Mouse (Mus musculus) cerebellum, adult 9-11 months (tissue): ENCODE results near the gene Btbd3.
A peak's percentile ranks its signal among the peaks of the same experiment; 100 is the strongest.

Experiments
- DNase-seq: peaks from one replicate; pipeline ENCODE4 v3.0.0; 2022

The Btbd3 gene

DNA sequence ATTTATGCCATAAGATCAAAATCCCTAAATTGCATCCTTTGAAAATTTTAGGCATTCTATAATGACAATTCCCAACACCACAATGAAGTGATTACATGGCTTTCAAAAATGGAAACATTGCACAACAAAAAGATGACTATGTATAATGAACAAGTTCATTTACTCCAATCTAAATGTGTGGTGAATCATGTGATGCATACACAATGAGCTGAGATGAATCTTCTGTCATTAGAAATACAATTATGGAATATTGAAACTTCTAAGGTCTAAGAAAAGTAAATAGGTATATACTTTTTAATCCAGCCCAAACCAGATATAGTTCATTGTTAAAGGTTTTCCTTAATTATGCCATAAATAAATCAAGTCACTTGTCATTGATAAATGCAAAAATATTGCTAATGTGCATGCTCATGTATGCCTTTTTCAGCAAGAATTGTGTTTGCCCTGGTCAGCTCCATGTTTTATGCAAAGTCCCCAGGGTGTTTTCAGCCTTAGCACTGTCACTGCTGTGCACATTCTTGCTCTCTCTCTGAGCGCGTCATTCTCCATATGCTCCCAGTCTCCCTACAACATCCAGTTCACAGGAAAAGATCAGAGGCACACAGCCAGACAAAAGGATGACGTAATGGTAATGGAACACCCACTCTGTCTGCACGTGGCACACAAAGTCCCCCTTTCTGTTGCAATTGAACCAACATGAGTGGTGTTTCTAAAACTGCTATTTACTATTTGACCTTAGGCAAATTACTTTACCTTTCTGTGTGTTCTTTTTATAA lies 149.6 kb downstream of the Btbd3 start:
- DNase-seq: peak; percentile 55

DNA sequence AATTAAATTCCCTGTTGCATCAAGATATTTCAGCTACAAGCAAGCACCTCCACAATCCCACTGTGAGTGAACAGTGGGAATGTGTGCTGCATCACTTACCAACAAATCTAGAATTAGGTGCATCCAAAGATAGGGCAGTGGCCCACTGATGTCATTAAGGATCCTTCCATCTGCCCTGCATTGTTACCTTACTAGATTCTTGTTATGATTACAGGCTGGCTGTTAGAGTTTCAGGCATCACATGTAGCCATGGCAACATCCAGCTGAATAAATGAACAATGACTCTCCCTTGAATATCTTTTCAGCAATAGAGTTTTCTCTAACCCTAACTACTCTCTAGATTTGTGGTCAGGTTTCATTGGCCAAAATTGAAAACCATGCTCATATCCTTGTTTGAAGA lies 150.3 kb downstream of the Btbd3 start:
- DNase-seq: no peak

DNA sequence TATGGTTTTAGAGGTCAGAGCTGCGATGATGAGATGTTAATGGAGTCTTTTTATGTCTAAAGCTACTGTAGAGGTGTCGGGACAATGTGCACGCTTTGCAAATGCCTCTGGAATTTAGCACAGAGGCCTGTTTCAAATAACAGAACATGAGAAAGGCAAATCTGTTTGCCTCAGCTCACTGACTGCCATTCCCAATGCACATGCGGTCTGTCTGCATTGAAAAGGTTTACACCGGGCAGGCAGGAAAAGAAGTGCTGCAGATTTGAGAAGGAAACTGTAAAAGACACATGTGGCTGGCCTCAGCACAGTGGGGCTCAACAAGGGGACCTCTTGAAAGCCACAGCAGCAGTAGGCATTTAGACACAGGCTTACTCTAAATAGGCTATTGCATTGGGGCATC lies 156.2 kb downstream of the Btbd3 start:
- no peak for DNase-seq

DNA sequence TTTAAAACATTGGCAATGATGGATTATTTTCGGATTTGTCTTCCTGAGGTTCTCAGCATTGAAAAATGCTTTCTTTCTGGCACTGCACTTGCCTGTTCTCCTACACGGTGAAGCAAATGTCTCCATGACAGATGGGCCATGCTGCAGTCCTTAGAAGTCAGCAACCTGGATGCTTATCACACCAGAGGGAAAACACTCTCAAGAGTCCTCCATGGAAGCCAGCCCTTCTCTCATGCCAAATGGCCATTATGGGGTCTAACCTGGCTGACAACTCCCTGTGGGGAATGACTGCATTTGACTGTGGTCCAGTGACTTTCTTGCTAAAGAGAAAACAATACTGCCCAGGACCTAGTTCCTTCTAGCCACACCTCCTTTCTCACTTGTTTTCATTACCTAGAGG lies 166.0 kb downstream of the Btbd3 start:
- DNase-seq: peak; percentile 77

DNA sequence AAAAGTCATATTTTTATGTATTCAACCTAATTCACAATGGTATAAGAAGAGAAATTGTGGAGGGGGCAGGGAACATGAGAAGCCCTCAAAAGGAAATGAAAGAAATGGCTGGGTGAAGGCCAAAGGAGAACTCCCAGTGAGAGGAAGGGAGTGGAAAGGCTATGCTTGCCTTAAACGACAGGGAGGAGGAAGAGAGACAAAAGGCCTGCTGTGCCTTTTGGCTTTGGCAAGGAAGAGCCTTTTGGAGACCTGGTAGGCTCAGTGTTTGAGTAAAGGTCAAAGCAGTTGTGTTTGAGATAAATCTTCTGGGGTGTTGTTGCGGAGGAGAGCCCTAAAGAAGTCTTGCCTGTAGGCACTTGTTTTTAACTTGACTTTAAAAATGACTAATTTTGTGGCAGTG lies 175.6 kb downstream of the Btbd3 start:
- peak; percentile 14 for DNase-seq

DNA sequence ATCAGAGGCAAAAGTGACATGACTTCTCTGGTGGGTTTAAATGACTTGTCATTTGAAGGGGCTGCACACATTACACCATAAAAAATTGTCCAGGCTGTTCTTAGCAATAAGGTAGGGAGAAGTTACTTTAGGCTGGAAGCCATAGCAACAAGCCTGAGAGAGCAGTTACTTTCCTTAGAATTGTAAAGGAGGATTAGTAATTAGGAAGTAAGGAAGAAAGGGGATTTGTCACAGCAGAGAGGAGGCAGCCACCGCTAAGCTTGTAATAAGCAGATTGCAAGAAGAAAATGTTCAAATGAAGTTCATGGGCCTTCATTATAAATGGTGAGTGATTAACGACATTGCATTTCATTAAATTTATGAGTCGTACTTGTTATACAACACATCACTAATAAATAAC lies 190.1 kb downstream of the Btbd3 start:
- DNase-seq: no peak

DNA sequence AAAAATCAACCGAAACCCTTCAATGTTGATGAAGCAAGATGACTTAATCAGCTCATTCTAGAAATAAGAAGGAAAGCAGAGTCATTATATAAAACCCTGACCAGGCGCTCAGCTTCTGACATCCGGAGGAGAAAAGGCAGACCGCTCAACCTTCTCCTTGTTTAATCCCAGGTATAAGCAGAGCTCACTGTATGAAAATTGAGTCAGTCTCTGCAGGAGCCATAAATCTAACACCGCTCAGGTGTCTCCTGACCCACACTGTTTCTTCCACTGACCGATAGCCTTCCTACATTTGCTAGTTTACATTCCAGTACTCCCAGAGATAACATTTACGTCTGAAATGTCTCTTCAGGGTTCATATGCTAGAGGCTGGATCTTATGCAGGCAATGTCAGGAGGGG lies 190.6 kb downstream of the Btbd3 start:
- DNase-seq: no peak

DNA sequence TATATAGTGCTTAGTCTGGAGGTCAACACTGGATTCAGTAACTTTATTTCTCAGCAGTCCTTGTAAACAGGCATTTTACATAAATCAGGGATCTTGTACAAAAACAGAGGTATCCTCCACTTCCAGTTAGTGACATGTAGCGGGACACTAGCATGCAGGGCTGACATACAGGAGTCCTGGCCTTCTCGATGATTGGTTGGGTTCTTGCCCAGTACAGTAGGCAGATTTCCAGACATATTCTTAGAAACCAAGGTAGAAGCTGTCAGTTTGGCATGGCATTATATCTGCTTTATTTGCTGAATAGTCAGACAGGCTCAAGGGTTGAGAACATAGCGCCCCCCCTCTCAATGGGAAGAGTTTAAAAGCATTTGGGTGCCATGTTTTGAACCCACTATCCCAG lies 191.3 kb downstream of the Btbd3 start:
- peak; percentile 75 for DNase-seq

DNA sequence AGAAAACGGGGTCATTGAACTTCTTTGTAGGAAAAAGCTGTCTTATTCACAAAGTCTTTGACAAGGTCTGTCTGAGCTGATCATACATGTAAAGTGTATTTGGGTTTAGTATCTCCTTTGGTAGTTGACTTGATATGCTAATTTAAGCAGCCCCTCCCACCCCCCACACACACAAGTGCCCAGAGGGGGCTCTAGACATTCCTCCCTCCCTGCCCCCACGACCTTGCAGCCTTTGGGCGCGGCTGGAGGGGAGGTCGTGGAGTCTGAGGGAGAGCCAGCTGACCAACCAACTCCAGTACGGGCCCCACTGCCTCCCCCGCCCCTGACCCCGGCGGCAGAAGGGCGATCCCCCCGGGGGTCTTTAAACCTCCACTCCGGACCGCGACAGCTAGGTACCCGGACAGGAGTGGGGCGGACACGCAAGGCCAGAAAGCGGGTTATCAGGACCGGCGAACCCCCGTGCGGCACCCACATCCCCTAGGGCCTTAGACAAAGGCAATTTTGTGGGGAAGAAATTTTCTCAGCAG lies 211.7 kb downstream of the Btbd3 start:
- DNase-seq: no peak

DNA sequence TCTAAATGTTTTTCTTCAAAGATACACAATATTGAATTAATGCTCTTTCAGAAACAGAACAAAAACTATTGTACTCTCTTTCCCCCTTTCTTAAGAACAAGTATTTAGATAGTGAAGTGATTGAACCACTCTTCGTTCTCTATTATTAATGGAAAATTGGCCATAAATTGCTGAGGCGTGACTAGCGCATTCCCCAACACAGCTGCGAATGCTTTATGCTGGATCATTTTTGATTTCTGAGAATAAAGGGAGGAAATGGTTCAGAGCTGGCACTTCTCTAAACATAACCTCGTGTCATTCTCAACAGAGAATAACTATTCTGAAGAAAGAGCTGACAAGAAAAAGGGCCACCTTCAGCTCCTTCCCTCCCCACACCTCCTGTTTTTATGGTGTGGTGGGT lies 217.0 kb downstream of the Btbd3 start:
- DNase-seq: no peak

DNA sequence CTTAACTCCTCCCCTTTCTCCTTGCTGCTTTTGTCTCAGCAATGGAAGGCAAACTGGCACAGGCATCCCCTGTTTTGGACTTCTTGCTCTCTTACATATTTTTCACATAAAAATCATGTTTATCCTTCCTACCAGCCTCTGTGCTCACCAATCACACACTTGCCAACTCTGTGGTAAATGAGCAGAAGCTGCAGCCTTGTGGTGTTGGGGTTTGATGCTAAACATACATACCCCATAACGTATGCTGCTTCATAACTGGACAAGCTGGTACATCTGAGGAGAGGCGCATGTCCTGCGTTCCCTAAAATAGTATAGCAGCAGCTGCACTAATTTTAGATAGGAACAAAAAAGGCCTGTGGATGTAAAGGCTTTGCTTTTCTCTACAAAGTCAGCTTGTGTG lies 220.1 kb downstream of the Btbd3 start:
- peak; percentile 33 for DNase-seq

DNA sequence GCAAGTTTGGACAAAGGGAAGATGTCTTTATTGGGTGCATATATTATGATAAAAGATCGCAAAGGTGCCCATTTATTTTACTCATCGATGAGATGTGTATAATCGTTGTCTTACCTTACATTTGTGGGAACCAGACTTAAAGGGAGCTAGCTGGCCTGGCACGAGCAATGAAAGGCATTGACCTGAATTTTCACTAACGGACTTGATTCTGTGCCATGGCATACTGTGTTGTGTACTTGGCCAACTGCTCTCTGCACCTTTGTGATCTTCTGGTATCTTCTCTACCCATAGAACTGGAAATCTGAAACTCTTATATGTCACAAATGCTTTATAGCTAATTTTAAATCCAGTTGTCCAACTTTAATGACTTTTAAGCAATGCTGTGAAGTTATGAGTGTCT lies 220.9 kb downstream of the Btbd3 start:
- peak; percentile 89 for DNase-seq

DNA sequence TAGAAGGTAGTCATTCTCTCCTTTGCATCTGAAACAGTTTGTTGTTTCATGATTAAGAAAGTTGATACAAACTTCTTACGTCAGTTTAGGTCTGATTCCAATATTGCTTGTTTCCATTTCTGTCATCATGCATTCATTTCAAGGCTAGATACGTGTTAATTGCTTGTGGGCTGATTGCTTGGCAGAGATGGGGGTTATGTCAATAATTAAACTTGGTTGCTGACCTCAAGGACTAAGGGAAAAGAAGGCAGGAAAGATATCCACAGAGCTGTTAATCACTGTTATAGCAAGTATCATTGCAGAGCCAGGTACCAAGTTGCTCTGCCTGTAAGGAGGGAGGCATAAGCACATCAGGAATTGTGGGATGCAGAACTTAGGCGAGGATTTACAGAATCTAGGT lies 226.2 kb downstream of the Btbd3 start:
- no peak for DNase-seq

DNA sequence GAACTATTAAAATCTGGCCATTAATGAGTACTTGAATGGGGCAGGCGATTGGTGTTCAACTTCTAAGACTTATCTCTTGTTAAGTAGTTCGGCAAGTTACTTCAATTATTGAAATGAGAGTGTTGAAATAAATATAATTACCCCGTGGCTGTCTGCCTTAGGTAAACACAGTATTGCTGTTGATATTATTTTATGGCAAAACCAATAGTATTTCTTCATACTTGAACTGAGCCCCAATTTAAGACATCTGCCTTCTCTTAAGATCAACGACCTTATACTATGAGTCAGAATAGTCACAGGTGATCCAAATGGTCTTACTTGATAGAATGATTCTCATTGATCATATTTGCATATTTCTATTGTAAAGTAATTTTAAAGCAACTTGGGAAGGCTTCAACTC lies 228.5 kb downstream of the Btbd3 start:
- DNase-seq: no peak

DNA sequence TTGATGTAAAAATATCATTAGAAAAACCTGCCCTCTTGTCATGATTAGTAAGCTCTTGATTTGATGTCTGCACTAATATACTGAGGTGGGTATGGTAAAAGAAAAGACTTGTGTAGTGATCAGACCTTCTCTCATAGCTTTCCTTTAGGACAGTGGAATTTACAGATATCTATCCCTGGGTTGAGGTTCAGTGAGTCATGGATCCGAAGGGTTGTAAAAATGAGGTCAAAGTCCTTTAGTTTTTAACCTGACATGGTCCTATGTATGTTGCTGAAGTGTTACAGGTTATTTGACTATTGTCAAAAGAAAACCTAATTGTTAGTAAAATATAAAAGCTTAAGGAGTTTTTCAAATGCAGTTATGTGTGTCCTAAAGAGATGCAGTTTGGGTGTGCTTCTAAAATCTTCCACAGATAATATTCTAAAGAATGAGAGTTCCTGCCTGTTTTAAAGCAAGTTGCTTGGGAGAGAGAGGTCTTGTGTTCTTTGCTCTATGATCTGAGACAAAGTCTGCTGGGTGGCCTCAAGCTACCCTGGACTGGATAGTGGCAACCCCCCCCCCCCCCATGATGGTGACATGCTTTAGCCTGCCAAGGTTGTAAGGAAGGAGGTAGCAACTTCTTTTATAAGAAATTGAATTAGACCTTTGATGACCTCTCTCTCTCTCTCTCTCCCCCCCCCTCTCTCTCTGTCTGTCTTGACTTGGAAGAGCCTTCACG lies 234.5 kb downstream of the Btbd3 start:
- no peak for DNase-seq

DNA sequence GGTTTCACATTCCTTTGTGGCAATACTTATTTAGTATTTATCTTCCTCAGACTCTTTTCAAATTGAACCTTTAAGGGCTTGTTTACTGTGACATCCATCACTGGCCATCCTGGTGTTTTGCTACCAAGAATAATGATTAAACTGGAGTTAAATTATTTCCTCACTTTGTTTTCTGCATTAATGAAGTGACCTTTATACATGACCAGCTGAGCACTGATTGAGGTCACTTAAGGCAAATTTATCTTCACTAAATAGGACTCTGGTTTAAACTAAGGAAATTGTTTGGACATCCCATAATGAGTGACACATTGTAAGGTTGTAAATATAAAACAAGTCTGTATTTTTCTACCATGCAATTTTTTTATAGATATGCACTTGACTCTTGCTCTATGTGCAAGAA lies 235.8 kb downstream of the Btbd3 start:
- DNase-seq: no peak

DNA sequence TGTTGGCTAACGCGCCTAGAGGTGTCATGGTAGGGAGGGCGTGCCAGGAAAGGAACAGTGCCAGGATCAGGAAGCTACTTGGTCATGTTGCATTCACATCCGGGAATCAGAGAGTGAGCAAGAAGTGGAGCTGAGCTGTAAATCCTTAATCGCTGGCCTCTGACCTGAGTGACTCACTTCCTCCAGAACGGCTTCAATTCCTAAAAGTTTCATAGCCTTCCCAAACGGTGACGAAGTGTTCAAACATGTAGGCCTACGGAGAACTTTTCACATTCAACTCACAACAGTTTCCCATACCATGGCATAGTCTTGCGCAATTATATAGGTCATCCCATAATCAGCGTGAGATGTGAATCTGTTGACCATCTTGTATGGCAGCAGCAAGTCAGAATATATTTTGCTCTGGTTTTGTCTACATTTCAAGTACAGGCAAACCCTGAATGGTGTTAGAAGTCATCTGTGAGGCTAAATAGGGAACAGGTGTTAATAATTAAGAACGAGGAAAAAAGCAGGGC lies 247.6 kb downstream of the Btbd3 start:
- DNase-seq: no peak

DNA sequence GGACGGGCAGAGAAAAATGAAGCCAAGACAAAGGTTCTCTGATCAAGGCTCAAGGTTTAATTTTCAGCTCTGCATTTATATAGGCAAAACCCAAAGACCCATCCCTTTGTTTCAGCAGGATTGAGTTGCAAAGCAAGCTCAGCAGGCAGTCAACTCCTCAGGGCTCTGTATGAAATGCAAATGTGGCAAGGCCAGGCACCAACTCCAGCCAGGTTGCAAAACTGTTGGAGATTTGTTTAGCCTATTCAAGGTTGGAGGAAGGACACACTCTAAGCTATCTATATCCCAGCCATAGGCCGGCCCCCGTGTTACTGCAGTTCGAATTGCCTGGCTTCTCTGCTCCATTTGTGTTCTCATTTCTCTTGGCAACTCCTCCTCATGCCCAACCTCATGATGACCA lies 259.2 kb downstream of the Btbd3 start:
- no peak for DNase-seq

DNA sequence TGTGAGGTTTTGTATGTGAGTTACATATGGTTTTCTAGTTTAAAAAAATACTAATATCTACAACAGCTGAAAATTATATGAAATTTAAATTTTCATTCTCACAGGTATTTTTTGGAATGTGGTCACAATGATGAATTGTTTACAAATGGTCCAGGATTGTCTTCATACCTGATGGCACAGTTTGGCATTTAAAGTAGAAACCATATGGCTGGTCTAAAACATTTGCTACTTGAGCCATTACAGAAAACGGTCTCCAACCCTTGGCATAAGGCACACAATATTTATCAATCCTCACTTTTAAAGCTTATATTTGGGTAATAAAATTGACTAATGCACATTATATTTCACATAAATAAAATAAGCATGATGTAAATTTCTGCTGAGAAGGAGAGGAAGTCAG lies 272.1 kb downstream of the Btbd3 start:
- DNase-seq: peak; percentile 34

DNA sequence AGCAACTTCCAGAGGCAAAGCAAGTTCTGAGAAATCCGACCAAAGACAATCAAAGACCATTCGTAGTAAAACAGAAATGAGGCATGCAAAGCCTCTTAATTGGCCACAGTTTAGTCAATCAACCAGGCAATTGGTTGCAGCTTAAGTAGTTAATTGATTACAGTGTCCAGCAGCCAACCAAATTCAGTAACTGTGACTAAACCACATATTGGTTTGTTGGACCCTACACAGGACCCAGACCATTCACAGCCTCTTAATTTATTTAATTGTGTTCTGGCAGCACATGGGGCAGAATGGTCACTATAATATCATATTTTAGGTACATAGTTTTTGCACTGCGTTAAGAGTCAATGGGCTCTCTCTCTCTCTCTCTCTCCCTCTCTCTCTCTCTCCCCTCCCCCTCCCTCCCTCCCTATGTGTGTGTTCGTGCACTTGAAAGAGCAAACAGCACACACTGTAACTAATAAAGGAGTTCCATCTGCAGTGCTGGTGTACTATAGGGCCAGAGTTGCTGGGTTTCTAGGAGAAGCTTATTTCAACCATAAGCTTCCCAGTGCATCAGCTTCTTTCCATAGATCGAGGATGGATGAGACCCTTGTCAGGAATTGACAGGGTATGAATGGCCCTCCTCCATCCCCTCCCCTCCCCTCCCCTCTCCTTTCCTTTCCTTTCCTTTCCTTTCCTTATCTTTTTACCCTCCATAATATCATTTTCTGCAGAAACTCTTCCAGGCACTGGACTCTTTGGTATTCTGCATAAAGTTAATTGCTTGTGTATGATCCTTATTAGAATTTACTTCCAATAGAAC lies 275.0 kb downstream of the Btbd3 start:
- DNase-seq: no peak

DNA sequence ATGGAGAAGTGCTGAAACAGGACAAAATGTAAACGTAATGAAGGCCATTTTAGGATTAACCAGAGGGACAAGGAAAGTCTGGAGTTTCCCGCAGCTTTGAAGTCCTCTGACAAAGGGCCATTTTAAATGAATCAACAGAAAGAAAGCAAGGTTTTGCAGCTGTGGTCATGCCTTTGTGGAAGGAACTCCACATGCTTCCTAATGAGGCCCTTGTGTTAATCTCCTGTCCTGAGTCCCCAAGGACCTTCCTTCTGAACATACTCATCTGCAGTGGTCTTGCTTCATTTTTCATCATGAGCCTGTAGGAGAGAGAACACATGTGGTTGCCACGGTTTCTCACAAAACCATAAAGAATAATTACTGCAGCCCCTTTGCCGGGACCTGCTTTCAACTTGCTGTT lies 275.6 kb downstream of the Btbd3 start:
- no peak for DNase-seq

DNA sequence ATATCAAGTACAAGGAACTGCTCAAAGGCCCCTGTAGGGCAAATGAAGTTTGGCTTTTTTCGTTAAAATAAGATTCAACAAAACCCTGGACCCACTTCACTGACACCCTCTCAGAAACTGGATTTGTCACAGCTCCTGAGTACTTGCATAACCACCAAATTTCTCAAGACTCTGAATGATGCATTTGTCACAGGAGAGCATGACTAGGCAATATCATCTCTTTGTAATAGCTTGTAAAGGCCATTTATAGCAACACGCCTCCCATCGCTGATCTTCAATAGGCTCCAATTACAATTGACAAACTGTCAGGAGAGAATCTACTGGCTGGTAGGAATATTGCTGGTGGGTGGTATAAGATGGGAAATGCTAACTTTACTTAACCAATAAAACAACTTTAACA lies 283.3 kb downstream of the Btbd3 start:
- no peak for DNase-seq

DNA sequence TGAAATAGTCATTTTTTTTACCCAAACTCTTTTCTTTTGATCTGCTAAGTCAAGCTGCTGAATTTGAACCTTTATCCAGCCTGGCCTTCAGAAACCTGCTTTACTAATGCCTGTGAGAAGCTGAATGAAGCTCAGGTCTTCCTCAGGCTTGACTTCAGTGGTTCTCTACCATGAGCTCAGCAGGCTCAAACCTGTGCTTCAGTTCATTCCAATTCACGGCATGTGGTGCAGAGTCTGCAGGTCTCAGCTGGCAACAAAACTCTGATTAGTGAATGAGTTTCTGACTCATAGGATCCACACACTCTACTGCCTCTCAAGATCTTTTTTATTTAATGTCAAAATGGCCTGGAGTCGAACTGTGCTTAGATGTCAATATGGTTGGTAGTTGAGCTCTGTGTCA lies 292.6 kb downstream of the Btbd3 start:
- DNase-seq: peak; percentile 50
